Mouse (Mus musculus): Measurements from ENCODE around the gene Gm13199.

DNA sequence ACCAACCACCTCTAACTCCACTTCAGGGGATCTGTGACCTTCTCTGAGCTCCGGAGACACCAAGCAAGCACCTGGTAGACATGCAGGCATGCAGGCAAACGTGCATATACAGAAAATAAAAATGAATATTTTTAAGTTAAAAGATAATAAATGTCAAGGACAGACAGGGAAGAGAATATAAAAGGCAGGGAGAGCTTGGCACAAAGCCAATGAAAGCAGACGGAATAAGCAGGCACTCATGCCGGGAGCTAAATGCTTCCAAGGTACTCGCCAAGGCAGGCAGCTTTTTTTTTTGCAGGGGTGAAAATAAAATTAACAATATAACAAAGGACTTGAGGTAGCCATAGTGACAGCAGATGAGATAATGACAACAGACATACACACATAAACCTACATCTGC lies 43.4 kb upstream of the Gm13199 start:
- no peak for TF ChIP-seq EP300 (IDR thresholded peaks at IDR 0.05; ENCODE audit: insufficient read depth, low read depth, low read length)
- TF ChIP-seq CTCF (IDR thresholded peaks at IDR 0.05; ENCODE audit: low read depth, low read length), result no peak
